Mouse (Mus musculus) kidney, embryonic 14.5 days (tissue): ENCODE measurements around the gene Lrrc8b. TPM values are rescaled to one million over a fixed set of nuclear protein-coding genes. Genes with fewer than 3 reads are reported as not detected.

Source experiments
- ATAC-seq: fragments of 200-750 bp; cut with Nextera tagmentation; 2 replicates; pipeline ENCODE4 v1.8.0; 2017; ENCODE audit warnings: moderate number of reproducible peaks, mild to moderate bottlenecking, moderate TSS enrichment, moderate library complexity; ENCODE audit not compliant: low FRiP score, low TSS enrichment
- H3K27ac ChIP-seq: fragments of 300-500 bp; sonication (generic); 2 replicates; pipeline ENCODE4 v1.5.1; 2014; ENCODE audit warnings: low read depth, mild to moderate bottlenecking, low read length, moderate library complexity, mixed read lengths
- H3K27me3 ChIP-seq: fragments of 300-500 bp; sonication (generic); 2 replicates; pipeline ENCODE4 v1.6.1; 2014; ENCODE audit warnings: mild to moderate bottlenecking, low read length; ENCODE audit not compliant: control insufficient read depth, insufficient read depth
- H3K36me3 ChIP-seq: fragments of 300-500 bp; sonication (generic); 2 replicates; pipeline ENCODE4 v1.6.1; 2014; ENCODE audit warnings: low read length, mixed read lengths; ENCODE audit not compliant: control insufficient read depth, insufficient read depth
- H3K4me1 ChIP-seq: fragments of 300-500 bp; sonication (generic); 2 replicates; pipeline ENCODE4 v1.6.1; 2014; ENCODE audit warnings: low read length, mixed read lengths; ENCODE audit not compliant: control insufficient read depth, insufficient read depth
- H3K4me2 ChIP-seq: fragments of 300-500 bp; sonication (generic); replicated peaks from 2 replicates; pipeline ENCODE4 v1.6.1; 2014; ENCODE audit warnings: low read depth, mild to moderate bottlenecking, low read length
- H3K4me3 ChIP-seq: fragments of 300-500 bp; sonication (generic); 2 replicates; pipeline ENCODE4 v1.5.1; 2014; ENCODE audit warnings: mild to moderate bottlenecking, low read length
- H3K9ac ChIP-seq: fragments of 300-500 bp; sonication (generic); 2 replicates; pipeline ENCODE4 v1.6.1; 2014; ENCODE audit warnings: low read depth, mild to moderate bottlenecking, low read length, moderate library complexity
- H3K9me3 ChIP-seq: fragments of 300-500 bp; sonication (generic); 2 replicates; pipeline ENCODE4 v1.6.1; 2016; ENCODE audit warnings: low read length; ENCODE audit not compliant: control insufficient read depth
- WGBS: fragments of 180-500 bp; shearing (Covaris S2); extraction: QIAGEN DNeasy Blood & Tissue Kit; methylation state at CpG from one replicate; pipeline ENCODE4 v1.1.7; 2014; 5-methylcytosine and 5-hydroxymethylcytosine counted together
- polyA plus RNA-seq: library from polyadenylated mRNA; unstranded; fragments of >200 nt; fragmentation: Nextera tagmentation; extraction: Ambion mirVana; gene quantifications from 2 replicates; pipeline ENCODE4 v1.2.1, GENCODE M21; 2014

Lrrc8b gene
- polyA plus RNA-seq, 1 experiment from 2014 or later: 12.1 TPM

DNA sequence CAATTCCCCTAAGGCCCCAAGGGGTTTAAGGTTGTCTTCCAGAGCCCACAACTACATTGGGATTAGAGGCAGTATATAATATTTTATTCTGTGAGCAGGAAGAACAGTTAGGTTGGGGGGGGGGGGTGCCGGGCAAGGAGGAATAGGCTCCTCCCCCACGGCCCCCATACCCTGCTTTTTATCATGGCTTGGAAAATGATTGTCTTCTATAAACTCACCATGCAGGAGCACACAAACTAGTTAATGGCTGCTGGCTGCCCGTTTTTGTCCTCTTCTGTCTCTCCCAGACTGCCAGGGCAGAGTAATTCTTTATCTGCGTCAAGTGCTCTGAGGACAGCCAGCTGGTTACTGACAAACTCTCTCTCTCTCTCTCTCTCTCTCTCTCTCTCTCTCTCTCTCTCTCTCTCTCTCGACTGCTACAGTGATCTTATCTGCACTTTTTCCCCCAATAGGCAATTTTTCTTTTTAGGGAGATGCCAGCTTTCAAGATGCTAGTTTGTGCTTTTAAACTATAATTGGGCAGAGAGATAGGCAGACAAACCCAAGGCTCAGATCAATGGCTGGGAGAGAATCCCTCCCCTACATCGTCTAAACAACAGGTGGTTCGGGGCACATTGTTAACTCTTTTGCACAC is 102.5 kb downstream of the Lrrc8b start:
- Histone ChIP-seq H3K36me3 (no peaks in the 10 kb centered on the region), H3K4me1 (no peaks in the 10 kb centered on the region), H3K9me3 (no peaks in the 10 kb centered on the region), H3K4me3 (peak overlapping the region; percentile 69), H3K27ac (peak overlapping the region; percentile 52; the same call in 1 of the 2 replicates), H3K27me3 (no peaks in the 10 kb centered on the region), H3K9ac (no peak overlapping the region; the same call in 1 of the 2 replicates), H3K4me2 (peak overlapping the region; percentile 95)
- ATAC-seq: no peak
- WGBS: 13% methylated on average over 7 of the region's 7 CpGs

DNA sequence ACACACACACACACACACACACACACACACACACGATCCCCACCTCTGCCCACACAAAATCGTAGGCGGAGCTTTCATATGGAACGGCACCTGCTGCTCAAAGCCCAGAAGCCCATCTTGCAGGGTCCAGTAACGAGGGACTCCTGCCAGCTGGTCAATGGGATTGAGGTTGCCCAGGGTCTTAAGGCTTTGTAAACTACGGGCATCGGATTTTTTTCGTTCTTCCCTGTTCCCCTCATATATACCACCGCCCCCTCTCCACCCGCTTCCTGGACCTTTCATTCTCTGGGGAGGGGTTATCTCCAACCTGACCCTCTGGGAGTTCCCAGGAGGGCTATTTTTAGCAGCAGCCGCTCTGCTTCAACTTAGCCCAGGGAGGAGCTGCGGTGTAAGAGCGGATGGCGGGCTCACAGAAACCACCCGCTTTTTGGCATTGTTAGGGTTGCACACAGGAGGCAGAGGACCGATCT is 103.1 kb downstream of the Lrrc8b start:
- H3K36me3 ChIP-seq: no peaks in the 10 kb centered on the region
- WGBS: 1% methylated on average over 16 of the region's 16 CpGs
- peak overlapping the region; percentile 52; the same call in 1 of the 2 replicates for H3K27ac ChIP-seq
- no peaks in the 10 kb centered on the region for H3K27me3 ChIP-seq
- ATAC-seq: peak; percentile 60
- no peaks in the 10 kb centered on the region for H3K4me1 ChIP-seq
- H3K4me2 ChIP-seq: peak overlapping the region; percentile 95
- peak overlapping the region; percentile 79 for H3K9ac ChIP-seq
- H3K9me3 ChIP-seq: no peaks in the 10 kb centered on the region
- peak overlapping the region; percentile 69 for H3K4me3 ChIP-seq

DNA sequence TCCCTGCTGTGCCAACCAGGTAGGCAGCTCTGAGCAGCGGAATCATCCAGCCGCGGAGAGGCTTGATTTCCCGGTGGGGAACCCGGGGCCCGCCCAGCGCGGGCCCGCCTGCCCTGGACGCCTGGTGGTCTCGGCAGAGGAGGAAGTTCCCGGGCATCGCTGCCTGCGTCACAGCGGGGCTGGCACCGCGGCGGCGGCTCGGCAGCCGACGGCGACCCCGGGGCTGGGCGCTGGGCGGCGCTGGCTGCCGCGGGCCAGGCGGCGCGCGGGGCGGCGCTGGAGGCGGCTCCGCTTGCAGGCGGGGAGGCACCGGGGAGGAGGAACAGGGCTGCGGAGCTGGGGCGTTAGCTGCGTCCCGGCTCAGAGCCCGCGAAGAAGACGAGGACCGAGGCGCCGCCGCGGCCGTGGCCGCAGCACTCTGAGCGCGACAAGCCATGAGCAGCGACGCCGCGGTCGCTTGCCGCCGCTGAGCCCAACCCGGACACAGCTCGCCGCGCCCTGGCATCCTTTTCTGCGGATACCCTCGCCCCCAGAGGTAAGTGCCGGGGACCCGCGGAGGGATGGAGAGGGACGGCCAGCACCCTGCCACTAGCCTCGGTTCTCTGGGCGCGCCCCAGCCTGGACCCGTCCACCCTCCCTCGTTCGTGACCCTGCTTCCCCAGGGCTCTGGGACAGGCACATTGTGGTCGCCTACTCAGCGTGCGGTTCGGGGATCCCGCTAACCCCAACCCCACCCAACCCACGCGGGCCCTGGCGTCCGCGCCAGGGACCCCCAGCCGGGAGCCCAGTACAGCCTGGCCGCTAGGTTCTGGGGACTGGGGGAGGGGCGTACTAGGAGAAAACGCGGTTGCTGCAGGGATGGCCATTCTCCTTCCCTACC is 103.8 kb downstream of the Lrrc8b start, which contains the start of gene Lrrc8c:
Gene Lrrc8c, plus strand, starts transcription at position 293 of the 880 bp plus-strand sequence.
- Histone ChIP-seq H3K9me3 (no peaks in the 10 kb centered on the region), H3K9ac (peak within 1 kb of the TSS; percentile 79), H3K27ac (peak within 1 kb of the TSS; percentile 52; the same call in 1 of the 2 replicates), H3K27me3 (no peaks in the 10 kb centered on the region), H3K36me3 (no peaks in the 10 kb centered on the region), H3K4me2 (peak within 1 kb of the TSS; percentile 95), H3K4me3 (peak within 1 kb of the TSS; percentile 69), H3K4me1 (no peaks in the 10 kb centered on the region)
- WGBS: under 1% methylated on average over 84 of the region's 93 CpGs
- ATAC-seq: peak; percentile 95

DNA sequence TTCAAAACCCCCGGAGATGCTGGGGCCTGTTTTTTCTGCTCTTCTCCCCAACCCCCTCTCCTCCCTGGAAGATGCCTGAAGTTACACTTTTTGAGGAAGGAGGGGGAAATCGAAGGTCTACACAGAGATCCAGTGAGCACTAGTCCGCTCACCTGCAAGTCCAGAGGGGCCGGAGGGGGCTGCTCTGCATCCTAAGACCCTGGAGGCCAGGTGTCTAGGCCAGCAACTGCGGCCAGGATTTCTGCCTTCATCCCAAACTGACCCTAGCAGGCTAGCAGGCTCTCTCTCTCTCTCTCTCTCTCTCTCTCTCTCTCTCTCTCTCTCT is 104.4 kb downstream of the Lrrc8b start:
- H3K4me1 ChIP-seq: no peaks in the 10 kb centered on the region
- H3K4me3 ChIP-seq: peak overlapping the region; percentile 69
- no peak for ATAC-seq
- H3K9me3 ChIP-seq: no peaks in the 10 kb centered on the region
- peak overlapping the region; percentile 79 for H3K9ac ChIP-seq
- H3K4me2 ChIP-seq: peak overlapping the region; percentile 95
- H3K36me3 ChIP-seq: no peaks in the 10 kb centered on the region
- 8% methylated on average over 5 of the region's 5 CpGs for WGBS
- no peak overlapping the region for H3K27ac ChIP-seq
- no peaks in the 10 kb centered on the region for H3K27me3 ChIP-seq

DNA sequence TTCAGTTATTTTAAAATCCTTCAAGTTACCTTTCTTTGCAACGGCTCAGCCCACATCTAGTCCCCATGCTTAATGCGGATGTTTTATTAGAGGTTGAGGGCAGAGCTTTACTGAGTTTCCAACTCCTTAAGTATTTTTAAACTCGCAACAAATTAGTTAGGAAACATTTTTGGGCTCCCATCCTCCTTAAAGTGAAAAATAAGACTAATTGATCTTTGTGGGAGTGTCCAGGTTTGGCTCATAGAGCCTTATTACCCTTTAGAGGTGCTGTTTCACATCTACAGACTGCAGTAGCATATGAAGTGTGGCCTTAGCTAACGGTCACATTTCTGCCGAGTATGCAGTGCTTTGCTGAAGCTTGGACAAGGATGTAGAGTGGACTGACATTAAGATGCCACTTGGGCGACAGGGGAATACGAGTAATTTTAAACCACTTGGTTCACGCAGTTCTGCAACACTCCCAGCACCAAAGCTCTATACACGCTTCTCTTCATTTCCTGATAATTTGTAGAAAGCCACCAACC is 104.9 kb downstream of the Lrrc8b start:
- H3K4me1 ChIP-seq: no peaks in the 10 kb centered on the region
- peak overlapping the region; percentile 79; the same call in 1 of the 2 replicates for H3K9ac ChIP-seq
- H3K4me2 ChIP-seq: peak overlapping the region; percentile 95
- WGBS: 58% methylated on average over 9 of the region's 9 CpGs
- no peak overlapping the region for H3K27ac ChIP-seq
- no peak for ATAC-seq
- no peaks in the 10 kb centered on the region for H3K9me3 ChIP-seq
- no peaks in the 10 kb centered on the region for H3K27me3 ChIP-seq
- H3K4me3 ChIP-seq: peak overlapping the region; percentile 69
- no peaks in the 10 kb centered on the region for H3K36me3 ChIP-seq

DNA sequence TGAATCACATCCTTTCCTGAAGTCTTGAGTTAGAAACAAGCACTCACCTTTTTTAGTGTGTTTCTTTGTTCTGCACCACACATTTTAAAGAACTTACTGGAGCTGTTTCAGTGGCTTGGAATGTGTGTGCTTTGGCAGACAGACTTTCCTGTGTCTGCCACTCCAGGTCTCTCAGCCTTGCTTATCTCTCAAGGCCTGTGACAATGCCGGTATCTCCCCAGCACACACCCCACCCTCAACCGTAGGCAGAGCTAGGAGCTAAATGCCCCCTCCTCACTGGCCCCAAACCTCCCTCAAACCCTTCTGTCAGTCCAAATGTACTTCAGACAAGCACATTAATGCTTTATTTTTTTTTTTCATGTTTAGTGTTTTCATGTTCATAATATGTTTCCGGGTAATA is 107.9 kb downstream of the Lrrc8b start:
- H3K4me3 ChIP-seq: no peak overlapping the region
- no peak overlapping the region for H3K27ac ChIP-seq
- H3K4me2 ChIP-seq: no peak overlapping the region
- ATAC-seq: no peak
- H3K9me3 ChIP-seq: no peaks in the 10 kb centered on the region
- no peak overlapping the region for H3K9ac ChIP-seq
- no peaks in the 10 kb centered on the region for H3K4me1 ChIP-seq
- WGBS: 72% methylated on average over 3 of the region's 3 CpGs
- H3K36me3 ChIP-seq: no peaks in the 10 kb centered on the region; the same call in 1 of the 2 replicates
- H3K27me3 ChIP-seq: no peaks in the 10 kb centered on the region

DNA sequence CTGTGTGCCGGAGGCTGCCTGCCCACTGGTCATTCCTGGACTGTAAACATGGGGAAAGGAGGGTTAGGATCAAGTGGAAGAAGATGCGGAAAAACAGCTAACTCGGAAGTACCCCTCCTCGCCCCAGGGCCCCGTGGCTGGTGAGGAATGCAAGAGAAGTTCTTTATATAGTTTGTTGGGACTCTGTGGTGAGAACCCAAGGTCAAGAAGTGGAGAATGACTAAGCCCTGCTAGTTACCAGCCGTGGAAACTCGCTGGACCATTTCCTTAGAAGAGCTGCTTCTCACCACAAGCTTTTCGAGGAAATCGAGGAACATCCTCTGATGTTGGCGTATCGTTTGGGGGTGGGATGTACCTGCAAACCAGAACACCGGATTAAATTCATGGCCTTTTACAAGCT is 109.4 kb downstream of the Lrrc8b start:
- H3K9ac ChIP-seq: no peak overlapping the region
- 90% methylated on average over 12 of the region's 12 CpGs for WGBS

DNA sequence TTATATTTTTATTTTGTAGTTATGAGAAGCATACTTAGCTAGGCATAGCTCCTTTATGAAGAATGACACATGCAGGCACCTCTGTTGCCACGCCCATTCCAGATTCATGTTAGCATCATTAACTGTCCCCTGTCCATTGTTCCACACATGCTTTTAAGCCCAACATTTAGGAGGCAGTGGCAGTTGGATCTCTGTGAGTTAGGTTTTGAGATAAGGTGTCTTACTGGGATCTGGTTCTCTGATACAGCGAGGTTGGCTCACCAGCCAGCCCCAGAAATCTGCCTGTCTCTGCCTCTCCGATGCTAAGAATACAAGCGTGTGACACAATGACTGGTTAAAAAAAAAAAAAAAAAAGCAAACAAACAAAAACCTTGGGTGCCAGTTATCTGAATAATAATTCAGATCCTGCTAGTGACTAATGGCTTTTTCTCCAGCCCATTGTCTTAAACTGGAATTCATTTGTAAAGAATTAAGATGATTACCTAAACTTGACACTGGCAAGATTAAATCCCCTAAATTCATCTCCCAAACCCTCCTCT is 110.6 kb downstream of the Lrrc8b start:
- no peak for ATAC-seq
- Histone ChIP-seq H3K9ac (no peak overlapping the region), H3K4me3 (no peak overlapping the region), H3K4me1 (no peaks in the 10 kb centered on the region), H3K36me3 (no peaks in the 10 kb centered on the region; the same call in 1 of the 2 replicates), H3K27ac (no peak overlapping the region), H3K9me3 (no peaks in the 10 kb centered on the region), H3K27me3 (no peaks in the 10 kb centered on the region), H3K4me2 (no peak overlapping the region)
- 87% methylated on average over 4 of the region's 4 CpGs for WGBS

More for the DNA sequence above, 109.4 kb downstream of the Lrrc8b start:
- no peaks in the 10 kb centered on the region; the same call in 1 of the 2 replicates for H3K36me3 ChIP-seq
- H3K4me1 ChIP-seq: no peaks in the 10 kb centered on the region
- H3K27ac ChIP-seq: no peak overlapping the region
- no peaks in the 10 kb centered on the region for H3K27me3 ChIP-seq
- H3K4me3 ChIP-seq: no peak overlapping the region
- H3K4me2 ChIP-seq: no peak overlapping the region
- ATAC-seq: no peak
- no peaks in the 10 kb centered on the region for H3K9me3 ChIP-seq
